Comparison of ENCODE assay signal across 1 mouse cellular context in the genomic region with DNA sequence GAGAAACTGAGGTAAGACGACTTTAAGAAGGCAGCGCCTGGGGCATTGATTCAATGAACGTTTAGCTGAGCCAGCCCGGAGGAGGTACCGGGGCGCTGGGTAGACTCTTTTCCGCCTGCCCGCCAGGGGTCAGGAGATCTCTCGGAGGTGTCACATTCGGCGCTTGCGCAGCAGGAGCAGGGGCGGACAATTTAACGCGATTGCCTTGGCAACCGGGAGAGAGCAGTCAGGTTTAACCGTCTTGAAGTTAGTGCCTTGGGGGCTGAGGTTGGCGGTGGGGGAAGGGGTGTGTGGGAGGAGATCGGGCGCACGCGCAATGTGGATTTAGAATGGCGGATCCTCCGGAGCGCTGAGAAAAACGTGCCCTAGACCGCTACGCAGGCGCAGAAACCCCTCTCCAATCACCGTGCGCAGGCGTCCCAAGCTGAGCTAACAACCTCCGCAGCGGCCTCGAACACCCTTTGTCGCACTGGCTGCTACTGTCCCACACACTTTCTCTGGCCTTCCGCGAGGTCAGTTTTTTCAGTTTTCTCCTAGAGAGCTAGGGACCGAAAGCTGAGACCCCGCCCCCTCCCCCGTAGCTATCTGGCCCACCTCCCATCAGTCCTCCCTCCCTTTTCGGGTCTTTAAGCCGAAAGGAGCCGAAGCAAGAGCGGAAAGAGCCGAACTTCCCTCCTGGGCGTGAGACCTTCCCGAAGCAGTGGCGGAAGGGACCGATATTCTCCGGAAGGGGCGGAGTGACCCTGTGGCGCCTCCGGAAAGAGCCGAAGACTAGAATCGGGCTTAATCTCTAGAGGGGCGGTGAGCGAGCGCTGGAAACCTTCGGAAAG.
TF ChIP-seq lines count a peak whose summit lies in the region.

No protein-coding gene starts in this region.

TF ChIP-seq in MEL, 35 proteins besides CTCF, POLR2A, EP300 and RAD21:
- TF ChIP-seq NRF1 (IDR thresholded peaks at IDR 0.05; ENCODE audit: insufficient read depth, low read depth, low read length, poor library complexity, severe bottlenecking) (peak; percentile 92), CHD1 (IDR thresholded peaks at IDR 0.05; ENCODE audit: low read depth, low read length) (peak; percentile 67; the same call in 1 of the 2 replicates), POLR2AphosphoS2 (IDR thresholded peaks at IDR 0.05; ENCODE audit: low read length) (no peak; the same call in 1 of the 2 replicates), NELFE (IDR thresholded peaks at IDR 0.05; ENCODE audit: low read depth, low read length) (peak; percentile 71), ZMIZ1 (IDR thresholded peaks at IDR 0.05; ENCODE audit: low read depth, low read length) (peak; percentile 54), KAT2A (conservative IDR thresholded peaks at IDR 0.05; ENCODE audit: low read depth, low read length) (peak; percentile 58), TCF12 (IDR thresholded peaks at IDR 0.05; ENCODE audit: low read depth, low read length) (peak; percentile 53), TBP (IDR thresholded peaks at IDR 0.05; ENCODE audit: low read depth, low read length) (peak; percentile 54), MYB (IDR thresholded peaks at IDR 0.05; ENCODE audit: low read depth, low read length) (peak; percentile 61; the same call in 1 of the 2 replicates), ETS1 (IDR thresholded peaks at IDR 0.05; ENCODE audit: low read depth, low read length) (peak; percentile 25), ELF1 (IDR thresholded peaks at IDR 0.05; ENCODE audit: low read depth, low read length) (peak; percentile 82), SIN3A (IDR thresholded peaks at IDR 0.05; ENCODE audit: low read length) (peak; percentile 14; the same call in 1 of the 2 replicates), BHLHE40 (IDR thresholded peaks at IDR 0.05; ENCODE audit: borderline replicate concordance, low read depth, low read length) (peak; percentile 74), TAL1 (IDR thresholded peaks at IDR 0.05; ENCODE audit: low read length) (no peak), MAX (IDR thresholded peaks at IDR 0.05; ENCODE audit: low read length) (peak; percentile 66), SMC3 (IDR thresholded peaks at IDR 0.05; ENCODE audit: low read depth, low read length) (peak; percentile 41; the same call in 1 of the 2 replicates), UBTF (IDR thresholded peaks at IDR 0.05; ENCODE audit: borderline replicate concordance, insufficient read depth, low read depth, low read length) (0 out of 2 replicates have a peak, but pooled peaks have one; percentile 55), GABPA (IDR thresholded peaks at IDR 0.05; ENCODE audit: low read depth, low read length) (no peak), MYC (IDR thresholded peaks at IDR 0.05; ENCODE audit: low read depth, low read length) (peak; percentile 90), MXI1 (IDR thresholded peaks at IDR 0.05; ENCODE audit: low read depth, low read length) (peak; percentile 88), HCFC1 (IDR thresholded peaks at IDR 0.05; ENCODE audit: low read depth, low read length) (0 out of 2 replicates have a peak, but pooled peaks have one; percentile 65), MAZ (IDR thresholded peaks at IDR 0.05; ENCODE audit: low read depth, low read length) (peak; percentile 84), RCOR1 (IDR thresholded peaks at IDR 0.05; ENCODE audit: low read depth, low read length) (no peak), ZNF384 (IDR thresholded peaks at IDR 0.05; ENCODE audit: low read depth, low read length) (no peak)
